Mouse (Mus musculus) intestine, embryonic 14.5 days (tissue): Measurements from ENCODE around the gene Zfp131. TPM values are rescaled to one million over a fixed set of nuclear protein-coding genes. Genes with fewer than 3 reads are reported as not detected.

Experiments
- ATAC-seq: fragments of 200-750 bp; cut with Nextera tagmentation; replicated peaks from 2 replicates; pipeline ENCODE4 v1.8.0; 2017; ENCODE audit warnings: low read depth, moderate number of reproducible peaks, moderate TSS enrichment, moderate library complexity; ENCODE audit not compliant: low FRiP score, low TSS enrichment
- DNase-seq: peaks from one replicate; pipeline ENCODE4 v3.0.0-alpha.2; 2018; ENCODE audit warnings: low spot score
- H3K27ac ChIP-seq: fragments of 300-500 bp; sonication (generic); 2 replicates; pipeline ENCODE4 v1.5.1; 2014; ENCODE audit warnings: low read depth, mild to moderate bottlenecking, control low read depth
- H3K27me3 ChIP-seq: fragments of 300-500 bp; sonication (generic); replicated peaks from 2 replicates; pipeline ENCODE4 v1.6.1; 2014; ENCODE audit warnings: low read length, control low read depth; ENCODE audit not compliant: control insufficient read depth, insufficient read depth
- H3K36me3 ChIP-seq: fragments of 300-500 bp; sonication (generic); 2 replicates; pipeline ENCODE4 v1.6.1; 2014; ENCODE audit warnings: low read length, control low read depth; ENCODE audit not compliant: control insufficient read depth, insufficient read depth
- H3K4me1 ChIP-seq: fragments of 300-500 bp; sonication (generic); replicated peaks from 2 replicates; pipeline ENCODE4 v1.6.1; 2014; ENCODE audit warnings: low read length, control low read depth, mixed read lengths; ENCODE audit not compliant: control insufficient read depth, insufficient read depth
- H3K4me2 ChIP-seq: fragments of 300-500 bp; sonication (generic); 2 replicates; pipeline ENCODE4 v1.6.1; 2014; ENCODE audit warnings: low read length
- H3K4me3 ChIP-seq: fragments of 300-500 bp; sonication (generic); 2 replicates; pipeline ENCODE4 v1.5.1; 2014; ENCODE audit warnings: low read depth, low read length, control low read depth, mixed read lengths
- H3K9ac ChIP-seq: fragments of 300-500 bp; sonication (generic); 2 replicates; pipeline ENCODE4 v1.6.1; 2014; ENCODE audit warnings: mild to moderate bottlenecking, low read length
- H3K9me3 ChIP-seq: fragments of 300-500 bp; sonication (generic); 2 replicates; pipeline ENCODE4 v1.6.1; 2016; ENCODE audit warnings: low read length, control low read depth; ENCODE audit not compliant: control insufficient read depth
- WGBS: fragments of 180-500 bp; shearing (Covaris S2); extraction: QIAGEN DNeasy Blood & Tissue Kit; methylation state at CpG from one replicate; pipeline ENCODE4 v1.1.7; 2014; 5-methylcytosine and 5-hydroxymethylcytosine counted together
- polyA plus RNA-seq: library from polyadenylated mRNA; unstranded; fragments of >200 nt; fragmentation: Nextera tagmentation; extraction: Ambion mirVana; gene quantifications from 2 replicates; pipeline ENCODE4 v1.2.1, GENCODE M21; 2014

Zfp131 gene
- polyA plus RNA-seq, 1 experiment from 2014 or later = 35.6 TPM

DNA sequence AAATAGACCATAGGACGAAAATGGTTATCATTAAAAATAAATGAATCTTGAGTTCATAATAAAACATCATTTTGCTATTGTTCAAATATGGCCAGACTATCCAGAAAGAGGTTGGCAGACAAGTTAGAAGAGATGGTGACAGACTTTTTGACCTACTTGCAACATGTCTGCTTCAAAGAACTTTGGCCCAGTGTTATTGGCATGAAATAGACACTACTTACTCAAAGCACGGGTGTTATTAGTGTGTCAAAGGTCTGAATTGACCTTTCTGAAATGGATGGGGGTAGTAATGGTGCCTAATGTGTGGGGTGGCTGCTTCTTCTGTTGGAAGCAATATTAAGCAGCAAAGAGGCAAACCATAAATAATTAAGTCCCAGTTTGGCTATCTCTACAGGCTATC, 74.6 kb downstream of the Zfp131 start:
- Histone ChIP-seq H3K4me3 (no peak overlapping the region), H3K9me3 (no peaks in the 10 kb centered on the region), H3K9ac (no peak overlapping the region), H3K27me3 (no peaks in the 10 kb centered on the region), H3K4me2 (no peak overlapping the region), H3K27ac (no peak overlapping the region), H3K36me3 (no peaks in the 10 kb centered on the region), H3K4me1 (no peaks in the 10 kb centered on the region)
- ATAC-seq (no peak), DNase-seq (no peak)
- WGBS = 84% methylated on average over 2 of the region's 2 CpGs

Other genes with a start within 250 kb of the Zfp131 start
- 0.09 TPM in 1 of 2 replicates, not detected in the other for gene Ccl28, start 167.1 kb downstream of the Zfp131 start, polyA plus RNA-seq
- 218 and 236 TPM in 2 replicates for gene Hmgcs1, start 100.5 kb downstream of the Zfp131 start, polyA plus RNA-seq
- 0.58 and 0.76 TPM in 2 replicates for gene Nim1k, start 35.0 kb downstream of the Zfp131 start, polyA plus RNA-seq
- not detected in 2 replicates for gene AF067063, start 39.3 kb upstream of the Zfp131 start, polyA plus RNA-seq
- gene D13Ertd608e, start 45.1 kb upstream of the Zfp131 start, polyA plus RNA-seq = not detected in 2 replicates
- not detected in 2 replicates for gene Tcstv1, start 103.9 kb upstream of the Zfp131 start, polyA plus RNA-seq
- gene Gm21761, start 138.4 kb upstream of the Zfp131 start, polyA plus RNA-seq = not detected in 2 replicates
- not detected in 2 replicates for gene B020031M17Rik, start 159.9 kb upstream of the Zfp131 start, polyA plus RNA-seq
- gene Gm36079, start 236.1 kb upstream of the Zfp131 start, polyA plus RNA-seq = not detected in 2 replicates